Mouse (Mus musculus) frontal cortex, postnatal 14 days (tissue): ENCODE measurements around the gene Shc3.

Experiments
- DNase-seq, 2 experiments: peaks; one replicate each; pipeline ENCODE4 v3.0.0; 2022; ENCODE audit warnings: low spot score in 2 of 2

Shc3 gene

GRCm38 (mm10) chr13:51418268-51418941 is 150.8 kb downstream of the Shc3 start:
- DNase-seq = peak; percentile 94 to 96

- no peak for DNase-seq
These were observed 151.4 kb downstream of the Shc3 start for GRCm38 (mm10) chr13:51417796-51418195.

- no peak for DNase-seq
These were observed 152.5 kb downstream of the Shc3 start for GRCm38 (mm10) chr13:51416727-51417126.

- DNase-seq = no peak
These were observed 155.8 kb downstream of the Shc3 start for GRCm38 (mm10) chr13:51413461-51413860.

GRCm38 (mm10) chr13:51411696-51412430 is 157.4 kb downstream of the Shc3 start:
- DNase-seq = no peak

GRCm38 (mm10) chr13:51411243-51411642 is 158.0 kb downstream of the Shc3 start:
- DNase-seq = no peak

- no peak for DNase-seq
These were observed 159.2 kb downstream of the Shc3 start for GRCm38 (mm10) chr13:51409936-51410481.

GRCm38 (mm10) chr13:51408519-51409001 is 160.7 kb downstream of the Shc3 start, which contains the start of gene S1pr3:
TSS of gene S1pr3 (plus strand) at chr13:51408639.
- DNase-seq = no peak

GRCm38 (mm10) chr13:51407541-51408217 is 161.5 kb downstream of the Shc3 start:
- DNase-seq = no peak

GRCm38 (mm10) chr13:51405731-51406320 is 163.4 kb downstream of the Shc3 start:
- DNase-seq = no peak

GRCm38 (mm10) chr13:51404566-51404965 is 164.7 kb downstream of the Shc3 start:
- no peak for DNase-seq

- no peak for DNase-seq
These were observed 168.3 kb downstream of the Shc3 start for GRCm38 (mm10) chr13:51400736-51401501.

- DNase-seq = no peak
These were observed 169.0 kb downstream of the Shc3 start for GRCm38 (mm10) chr13:51400186-51400719.

- no peak for DNase-seq
These were observed 169.7 kb downstream of the Shc3 start for GRCm38 (mm10) chr13:51399562-51399961.

GRCm38 (mm10) chr13:51397861-51398260 is 171.4 kb downstream of the Shc3 start:
- no peak for DNase-seq

- DNase-seq = no peak
These were observed 177.0 kb downstream of the Shc3 start for GRCm38 (mm10) chr13:51392256-51392655.

- DNase-seq = no peak
These were observed 177.8 kb downstream of the Shc3 start for GRCm38 (mm10) chr13:51391359-51391916.

GRCm38 (mm10) chr13:51390398-51390797 is 178.8 kb downstream of the Shc3 start:
- DNase-seq = no peak

GRCm38 (mm10) chr13:51387908-51388307 is 181.3 kb downstream of the Shc3 start:
- no peak for DNase-seq

- no peak for DNase-seq
These were observed 184.3 kb downstream of the Shc3 start for GRCm38 (mm10) chr13:51384899-51385298.
